Mouse (Mus musculus) limb, embryonic 11.5 days (tissue): ENCODE measurements around the gene Ccnc. TPM values are rescaled to one million over a fixed set of nuclear protein-coding genes. Genes with fewer than 3 reads are reported as not detected.

ENCODE experiments used
- ATAC-seq: fragments of 200-750 bp; cut with Nextera tagmentation; 2 replicates; pipeline ENCODE4 v1.8.0; 2017; ENCODE audit warnings: low read depth; ENCODE audit not compliant: insufficient number of reproducible peaks, low FRiP score, low TSS enrichment
- DNase-seq: peaks from one replicate; pipeline ENCODE4 v3.0.0-alpha.2; 2015; ENCODE audit warnings: low spot score
- H3K27ac ChIP-seq: fragments of 300-500 bp; sonication (generic); replicated peaks from 2 replicates; pipeline ENCODE4 v1.5.1; 2014; ENCODE audit warnings: low read depth, mild to moderate bottlenecking, low read length
- H3K27me3 ChIP-seq: fragments of 300-500 bp; sonication (generic); 2 replicates; pipeline ENCODE4 v1.6.1; 2014; ENCODE audit warnings: mild to moderate bottlenecking, low read length, mixed read lengths; ENCODE audit not compliant: control insufficient read depth, insufficient read depth
- H3K36me3 ChIP-seq: fragments of 300-500 bp; sonication (generic); 2 replicates; pipeline ENCODE4 v1.6.1; 2014; ENCODE audit warnings: mild to moderate bottlenecking, low read length, moderate library complexity, mixed read lengths; ENCODE audit not compliant: control insufficient read depth, insufficient read depth
- H3K4me1 ChIP-seq: fragments of 300-500 bp; sonication (generic); 2 replicates; pipeline ENCODE4 v1.6.1; 2014; ENCODE audit warnings: low read length, mixed read lengths; ENCODE audit not compliant: control insufficient read depth, insufficient read depth
- H3K4me2 ChIP-seq: fragments of 300-500 bp; sonication (generic); 2 replicates; pipeline ENCODE4 v1.6.1; 2014; ENCODE audit warnings: low read depth, mild to moderate bottlenecking, moderate library complexity; ENCODE audit not compliant: severe bottlenecking
- H3K4me3 ChIP-seq: fragments of 300-500 bp; sonication (generic); 2 replicates; pipeline ENCODE4 v1.5.1; 2014; ENCODE audit warnings: low read depth, low read length
- H3K9ac ChIP-seq: fragments of 300-500 bp; sonication (generic); 2 replicates; pipeline ENCODE4 v1.6.1; 2014; ENCODE audit warnings: mild to moderate bottlenecking, low read length
- H3K9me3 ChIP-seq: fragments of 300-500 bp; sonication (generic); 2 replicates; pipeline ENCODE4 v1.6.1; 2016; ENCODE audit warnings: low read length; ENCODE audit not compliant: control insufficient read depth
- WGBS: fragments of 180-500 bp; shearing (Covaris S2); extraction: QIAGEN DNeasy Blood & Tissue Kit; methylation state at CpG from one replicate; pipeline ENCODE4 v1.1.7; 2014; 5-methylcytosine and 5-hydroxymethylcytosine counted together
- polyA plus RNA-seq: library from polyadenylated mRNA; unstranded; fragments of >200 nt; fragmentation: Nextera tagmentation; extraction: Ambion mirVana; gene quantifications from 2 replicates; pipeline ENCODE4 v1.2.1, GENCODE M21; 2014

The Ccnc gene
- polyA plus RNA-seq = 47.8 and 48.5 TPM in 2 replicates

GRCm38 (mm10) chr4:21727615-21728165 is at the start of gene Ccnc:
TSS of gene Ccnc (plus strand) at chr4:21727701.
- peak; percentile 94 for DNase-seq
- H3K27me3 ChIP-seq = no peaks in the 10 kb centered on the region
- peak within 1 kb of the TSS; percentile 43 for H3K4me2 ChIP-seq
- WGBS = under 1% methylated on average over 37 of the region's 37 CpGs
- peak within 1 kb of the TSS; percentile 60 for H3K4me3 ChIP-seq
- H3K9me3 ChIP-seq = no peaks in the 10 kb centered on the region
- H3K4me1 ChIP-seq = no peaks in the 10 kb centered on the region; the same call in 1 of the 2 replicates
- no peaks in the 10 kb centered on the region for H3K36me3 ChIP-seq
- peak within 1 kb of the TSS; percentile 74 for H3K9ac ChIP-seq
- H3K27ac ChIP-seq = peak within 1 kb of the TSS; percentile 22; the same call in 1 of the 2 replicates
- ATAC-seq = peak; percentile 97

GRCm38 (mm10) chr4:21678101-21678974 is 49.2 kb upstream of the Ccnc start:
- H3K27ac ChIP-seq = no peak overlapping the region
- peak overlapping the region; percentile 50 for H3K4me2 ChIP-seq
- WGBS = under 1% methylated on average over 84 of the region's 84 CpGs
- H3K9ac ChIP-seq = no peak overlapping the region
- peak overlapping the region; percentile 28 for H3K4me3 ChIP-seq
- H3K36me3 ChIP-seq = no peaks in the 10 kb centered on the region
- H3K27me3 ChIP-seq = peaks cover 76% of the 10 kb centered on the region
- ATAC-seq (peak; percentile 9; the same call in 1 of the 2 replicates), DNase-seq (peak; percentile 64)
- no peaks in the 10 kb centered on the region for H3K9me3 ChIP-seq
- no peaks in the 10 kb centered on the region; the same call in 1 of the 2 replicates for H3K4me1 ChIP-seq

GRCm38 (mm10) chr4:21678975-21679623 is 48.4 kb upstream of the Ccnc start:
- Histone ChIP-seq H3K27ac (no peak overlapping the region), H3K9ac (no peak overlapping the region), H3K27me3 (peaks cover 81% of the 10 kb centered on the region), H3K9me3 (no peaks in the 10 kb centered on the region), H3K4me2 (peak overlapping the region; percentile 50), H3K36me3 (no peaks in the 10 kb centered on the region), H3K4me1 (no peaks in the 10 kb centered on the region; the same call in 1 of the 2 replicates), H3K4me3 (peak overlapping the region; percentile 28)
- peak; percentile 76 for DNase-seq
- peak; percentile 67 for ATAC-seq
- WGBS = 0% methylated on average over 45 of the region's 79 CpGs

DNA sequence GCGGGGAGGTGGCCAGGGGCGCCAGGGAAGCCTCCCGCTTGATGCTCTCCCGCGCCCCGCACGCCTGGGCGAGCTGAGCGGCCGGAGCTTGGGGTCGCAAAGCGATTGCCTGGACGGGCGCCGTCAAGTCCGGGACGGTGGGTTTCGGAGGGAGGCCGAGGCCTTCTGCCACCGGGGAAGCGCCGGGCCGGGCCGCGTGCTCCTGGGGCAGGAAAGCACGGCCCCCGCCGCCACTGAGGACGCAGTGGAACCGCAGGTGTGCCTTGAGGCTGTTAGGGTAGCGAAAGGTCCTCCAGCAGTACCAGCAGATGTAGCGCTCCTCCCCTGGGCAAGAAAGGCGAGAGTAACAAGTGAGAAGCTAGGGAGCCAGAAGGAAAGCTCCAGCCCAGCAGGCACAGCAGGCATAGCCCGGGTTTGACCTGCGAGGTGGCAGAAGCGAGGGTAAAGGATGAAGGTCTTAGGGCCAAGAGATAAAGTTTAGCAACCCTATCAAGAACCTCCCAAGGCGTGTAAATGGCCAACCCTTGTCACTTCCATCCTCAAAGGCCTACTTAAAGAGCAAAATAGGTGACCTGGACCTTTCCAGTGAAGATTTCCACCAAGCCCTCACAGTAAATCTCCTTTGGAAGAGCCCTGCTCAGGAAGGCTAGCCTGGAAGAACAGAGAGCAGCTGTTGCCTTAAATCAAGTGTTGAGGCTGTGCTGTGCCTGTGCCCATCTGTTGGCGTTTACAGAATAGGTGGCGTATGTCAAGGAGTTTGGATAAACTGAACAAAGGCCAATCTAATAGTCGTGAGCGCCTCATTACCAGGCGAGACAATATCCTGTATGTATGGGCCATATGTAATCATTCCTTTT is 47.6 kb upstream of the Ccnc start:
- H3K27ac ChIP-seq = no peak overlapping the region
- WGBS = 2% methylated on average over 42 of the region's 42 CpGs
- DNase-seq = no peak
- no peaks in the 10 kb centered on the region for H3K36me3 ChIP-seq
- H3K4me2 ChIP-seq = peak overlapping the region; percentile 50
- H3K9me3 ChIP-seq = no peaks in the 10 kb centered on the region
- peak overlapping the region; percentile 28 for H3K4me3 ChIP-seq
- 0 out of 2 replicates have a peak, but pooled peaks have one; percentile 15 for ATAC-seq
- H3K4me1 ChIP-seq = no peaks in the 10 kb centered on the region; the same call in 1 of the 2 replicates
- no peak overlapping the region for H3K9ac ChIP-seq
- H3K27me3 ChIP-seq = peaks cover 84% of the 10 kb centered on the region

DNA sequence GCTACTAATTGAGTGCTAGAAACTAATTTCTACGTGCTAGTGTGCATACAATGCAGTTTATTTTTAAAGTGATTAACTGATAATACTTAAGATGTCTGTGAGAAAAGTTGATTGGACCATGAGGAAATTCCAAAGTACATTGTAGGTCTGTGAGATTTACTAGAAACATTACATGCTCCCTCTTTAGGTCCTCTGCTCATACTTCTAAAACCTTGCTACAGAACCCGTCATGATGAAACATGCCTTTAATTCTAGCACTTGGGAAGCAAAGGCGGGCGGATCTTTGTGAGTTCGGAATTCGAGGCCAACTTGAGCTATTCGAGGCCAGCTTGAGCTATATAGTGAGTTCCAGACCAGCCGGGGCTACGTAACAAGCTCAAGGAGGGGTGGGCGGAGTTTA is 46.5 kb upstream of the Ccnc start:
- Histone ChIP-seq H3K27me3 (peaks cover 93% of the 10 kb centered on the region), H3K9me3 (no peaks in the 10 kb centered on the region), H3K27ac (no peak overlapping the region), H3K9ac (no peak overlapping the region), H3K36me3 (no peaks in the 10 kb centered on the region), H3K4me1 (no peaks in the 10 kb centered on the region; the same call in 1 of the 2 replicates), H3K4me2 (no peak overlapping the region), H3K4me3 (no peak overlapping the region)
- peak; percentile 42 for DNase-seq
- WGBS = 4% methylated on average over 10 of the region's 10 CpGs
- no peak for ATAC-seq

DNA sequence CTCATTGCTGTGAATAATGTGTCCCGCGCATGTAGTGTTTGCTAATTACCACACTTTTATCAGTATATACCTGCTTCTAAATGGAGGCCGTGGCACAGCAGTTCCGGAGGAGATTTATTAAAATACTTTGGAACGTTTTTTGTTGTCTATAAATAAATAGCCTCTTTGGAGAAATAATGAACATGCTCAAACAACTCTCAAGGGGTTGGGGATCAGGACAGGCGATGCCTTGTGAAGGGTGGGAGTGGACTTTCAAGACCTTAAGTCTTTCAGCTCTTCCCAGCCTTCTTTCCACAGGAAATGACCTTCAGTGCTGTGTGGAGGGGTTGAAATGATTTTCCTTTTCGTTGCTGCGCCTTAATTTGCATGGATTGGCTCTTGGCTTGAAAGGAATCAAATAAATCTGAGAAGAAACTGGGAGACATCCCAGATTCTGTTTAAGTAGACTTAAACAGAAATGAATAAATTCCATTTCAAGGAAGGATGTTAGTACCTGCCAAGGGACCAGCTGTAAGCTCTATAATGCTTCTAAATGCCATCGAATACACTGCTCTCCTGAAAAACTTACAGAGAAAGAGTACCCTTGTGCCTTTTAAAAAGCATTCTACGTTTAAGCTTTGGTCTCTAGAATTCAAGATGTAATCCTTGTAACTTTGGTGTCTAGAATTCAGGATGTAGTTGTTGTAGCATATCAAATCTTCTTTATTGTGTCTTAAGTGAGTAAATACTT is 44.9 kb upstream of the Ccnc start:
- no peaks in the 10 kb centered on the region for H3K36me3 ChIP-seq
- H3K9me3 ChIP-seq = no peaks in the 10 kb centered on the region
- H3K4me3 ChIP-seq = no peak overlapping the region
- no peak overlapping the region for H3K4me2 ChIP-seq
- H3K9ac ChIP-seq = no peak overlapping the region
- peaks cover 95% of the 10 kb centered on the region for H3K27me3 ChIP-seq
- DNase-seq (peak; percentile 21), ATAC-seq (no peak)
- WGBS = 9% methylated on average over 10 of the region's 10 CpGs
- H3K27ac ChIP-seq = no peak overlapping the region
- no peaks in the 10 kb centered on the region; the same call in 1 of the 2 replicates for H3K4me1 ChIP-seq

- H3K9ac ChIP-seq = no peak overlapping the region
- no peak overlapping the region for H3K4me3 ChIP-seq
- H3K27me3 ChIP-seq = peaks cover 95% of the 10 kb centered on the region
- no peak overlapping the region for H3K4me2 ChIP-seq
- H3K36me3 ChIP-seq = no peaks in the 10 kb centered on the region
- no peak for ATAC-seq
- H3K27ac ChIP-seq = no peak overlapping the region
- under 1% methylated on average over 14 of the region's 14 CpGs for WGBS
- DNase-seq = peak; percentile 32
- no peaks in the 10 kb centered on the region for H3K4me1 ChIP-seq
- H3K9me3 ChIP-seq = no peaks in the 10 kb centered on the region
Measured at GRCm38 (mm10) chr4:21684341-21684970, 43.0 kb upstream of the Ccnc start.
